Mouse (Mus musculus): ENCODE measurements at regions not wholly inside any gene's neighbourhood (a gene's known extent, or its start where the extent isn't known, plus 50 kb on each side); places are given as distances from the start of the nearest gene placed in this dataset.

GRCm38 (mm10) chr13:56350705-56351400 lies 54.5 kb upstream of the Cxcl14 start:
- DNase-seq (ENCODE audit: extremely low read depth, insufficient read length, low spot score) = peak; percentile 52

- DNase-seq (ENCODE audit: extremely low read depth, insufficient read length, low spot score) = no peak
Measured at GRCm38 (mm10) chr13:56351401-56351735, 55.0 kb upstream of the Cxcl14 start.

GRCm38 (mm10) chr13:56352436-56352835 lies 56.1 kb upstream of the Cxcl14 start:
- peak; percentile 14 for DNase-seq (ENCODE audit: extremely low read depth, insufficient read length, low spot score)

DNA sequence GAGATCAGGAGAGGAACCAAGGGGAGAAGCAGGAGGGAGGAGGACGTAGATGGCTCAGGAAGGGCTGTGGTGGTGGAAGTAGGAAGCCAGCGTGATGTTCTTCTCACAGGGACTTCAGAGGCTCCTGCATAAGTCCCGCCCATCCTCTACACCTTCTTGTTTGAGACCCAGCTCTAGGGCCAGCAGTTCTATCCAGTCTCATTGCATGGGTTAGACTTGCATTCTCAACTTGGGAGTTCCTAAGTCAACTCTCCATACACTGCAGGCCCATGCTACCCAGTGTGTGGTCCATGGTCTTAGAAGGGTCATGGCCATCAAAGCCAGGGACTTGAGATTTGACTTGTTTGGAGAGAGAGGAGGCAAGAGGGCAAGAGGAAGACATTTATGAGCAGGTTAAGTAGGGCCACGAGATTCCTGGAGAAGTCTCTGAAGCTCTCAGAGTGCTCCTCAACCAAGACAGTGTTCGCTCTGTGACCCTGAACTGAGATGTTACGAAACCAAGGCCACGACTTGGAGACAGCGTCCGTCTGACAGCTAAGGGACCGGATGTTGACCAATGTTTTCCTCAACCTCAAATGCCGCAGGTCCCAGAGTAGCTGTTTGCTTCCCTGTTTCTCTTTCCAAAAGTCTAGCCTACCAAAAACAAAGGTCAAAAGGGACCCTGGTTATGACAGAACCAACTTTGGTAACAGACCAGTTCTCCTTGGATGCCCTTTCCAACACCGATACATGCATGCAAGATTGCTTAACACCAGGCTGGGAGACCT lies 56.7 kb upstream of the Cxcl14 start:
- DNase-seq (ENCODE audit: extremely low read depth, insufficient read length, low spot score) = no peak

- DNase-seq (ENCODE audit: extremely low read depth, insufficient read length, low spot score) = no peak
Measured at GRCm38 (mm10) chr13:56353921-56354320, 57.6 kb upstream of the Cxcl14 start.

- DNase-seq (ENCODE audit: extremely low read depth, insufficient read length, low spot score) = no peak
Measured at GRCm38 (mm10) chr13:56354630-56355029, 58.3 kb upstream of the Cxcl14 start.

DNA sequence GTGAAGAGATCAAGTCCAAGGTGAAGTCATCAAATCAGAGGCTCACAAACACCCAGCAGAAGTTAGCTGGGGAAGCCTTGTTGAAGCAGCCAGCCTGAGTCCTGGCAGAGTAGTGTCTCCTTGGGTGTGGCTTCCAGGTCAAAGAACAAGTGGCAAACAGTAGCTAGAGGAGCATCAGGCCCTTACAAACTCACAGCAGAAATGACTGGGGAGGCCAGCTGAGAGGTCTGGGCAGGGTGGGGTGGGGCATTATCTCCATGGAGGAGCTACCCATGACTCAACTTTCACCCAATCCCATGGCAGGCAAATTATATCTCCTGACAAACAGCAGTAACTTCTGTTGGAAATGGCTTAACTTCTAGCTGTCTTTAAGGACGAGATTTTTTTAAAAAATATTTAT lies 60.6 kb upstream of the Cxcl14 start:
- DNase-seq (ENCODE audit: extremely low read depth, insufficient read length, low spot score) = no peak

DNA sequence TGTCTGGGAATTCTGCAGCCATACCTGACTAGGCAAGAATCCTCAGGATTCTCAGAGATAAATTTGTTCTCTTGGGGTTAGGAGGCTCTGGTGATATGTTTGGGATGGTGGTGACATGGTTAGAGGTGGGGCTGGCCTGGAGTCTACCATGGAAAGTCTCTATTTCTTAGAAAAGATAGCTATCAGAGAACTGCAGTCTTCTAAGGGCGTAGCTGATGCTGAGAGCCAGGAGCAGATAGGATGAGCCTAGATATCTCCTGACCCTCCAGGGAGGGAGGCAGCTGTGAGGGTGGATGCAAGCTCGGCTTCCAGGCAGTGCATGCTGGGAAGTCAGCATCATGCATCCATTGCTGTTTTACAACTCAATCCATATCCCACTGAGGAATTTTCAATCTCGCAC lies 61.6 kb upstream of the Cxcl14 start:
- no peak for DNase-seq (ENCODE audit: extremely low read depth, insufficient read length, low spot score)

DNA sequence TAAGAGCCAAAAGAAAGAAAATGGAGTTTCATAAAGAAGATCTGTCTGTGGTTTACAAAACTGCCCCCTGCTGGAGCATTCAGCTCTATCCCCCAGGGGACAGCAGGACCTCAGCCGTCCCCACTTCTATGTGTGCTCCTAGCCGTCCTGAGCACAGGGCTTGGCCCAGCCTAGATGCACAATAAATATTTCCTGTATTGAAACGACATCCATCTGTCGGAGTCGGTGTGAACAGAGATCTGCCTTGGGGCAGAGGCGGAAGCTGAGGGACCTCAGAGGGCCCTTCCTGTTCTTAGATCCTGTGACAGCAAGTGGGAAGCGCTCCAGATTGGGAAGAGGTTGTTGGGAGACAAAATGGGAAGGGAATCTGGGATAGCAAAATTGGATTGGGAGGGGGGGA lies 62.5 kb upstream of the Cxcl14 start:
- DNase-seq (ENCODE audit: extremely low read depth, insufficient read length, low spot score) = no peak

DNA sequence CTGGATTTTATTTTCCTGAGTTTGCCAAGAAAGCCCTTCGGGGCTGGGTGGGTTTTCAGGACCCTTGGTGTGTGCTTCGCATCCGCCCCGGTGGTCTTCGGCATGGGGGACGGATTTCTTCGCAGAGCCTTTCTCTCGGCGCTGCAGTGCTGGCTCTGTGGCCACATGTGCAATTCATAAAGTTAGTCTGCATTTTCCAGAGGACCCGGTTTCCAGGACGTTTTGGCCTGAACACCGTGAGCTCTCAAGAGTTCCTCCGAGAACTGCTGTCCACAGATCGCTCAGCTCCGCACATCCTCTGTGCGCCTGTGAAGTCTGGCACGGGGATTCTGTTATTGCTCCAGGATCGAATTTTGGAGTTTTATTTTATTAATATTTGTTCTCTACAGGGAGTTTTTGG lies 63.2 kb upstream of the Cxcl14 start:
- DNase-seq (ENCODE audit: extremely low read depth, insufficient read length, low spot score) = no peak

DNA sequence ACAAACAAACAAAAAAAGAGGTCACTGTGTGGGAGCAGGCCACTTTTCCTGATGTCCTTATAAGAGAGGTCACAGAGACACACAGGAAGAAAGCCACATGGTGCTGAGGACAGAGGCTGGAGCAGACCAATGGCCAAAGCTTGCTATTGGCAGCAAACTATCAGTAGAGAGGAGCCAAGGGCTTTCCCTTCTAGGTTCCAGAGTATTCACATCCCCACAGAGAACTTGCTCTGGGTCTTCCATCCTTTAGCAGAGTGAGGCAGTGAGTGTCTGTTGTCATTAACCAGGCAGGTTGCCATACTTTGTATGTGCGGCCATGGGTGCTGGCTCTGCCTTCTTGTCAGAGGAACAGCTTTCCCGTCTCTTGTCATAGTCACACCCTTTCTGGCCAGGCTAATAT lies 64.5 kb upstream of the Cxcl14 start:
- no peak for DNase-seq (ENCODE audit: extremely low read depth, insufficient read length, low spot score)

DNA sequence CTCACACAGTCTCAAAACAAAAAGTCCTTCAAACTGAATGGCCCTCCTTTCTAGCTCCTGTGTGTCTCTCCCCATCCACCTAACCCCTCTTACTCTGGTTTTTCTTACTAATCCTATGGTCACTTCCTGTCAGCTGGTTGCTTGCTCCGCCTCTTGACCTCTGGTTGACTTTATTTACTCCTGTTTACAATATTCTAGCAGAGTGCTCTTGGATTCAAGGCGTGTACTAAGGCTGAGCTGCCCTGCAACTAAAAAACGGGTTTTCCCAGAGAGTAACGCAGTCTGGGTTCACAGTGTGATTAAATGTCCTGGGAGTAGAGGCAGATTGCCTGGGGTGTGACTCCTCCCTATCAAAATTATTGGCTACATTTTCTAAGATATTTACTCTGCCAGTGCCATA lies 64.2 kb upstream of the Gm3045 start:
- DNase-seq (ENCODE audit: extremely low read depth, insufficient read length, low spot score) = no peak

DNA sequence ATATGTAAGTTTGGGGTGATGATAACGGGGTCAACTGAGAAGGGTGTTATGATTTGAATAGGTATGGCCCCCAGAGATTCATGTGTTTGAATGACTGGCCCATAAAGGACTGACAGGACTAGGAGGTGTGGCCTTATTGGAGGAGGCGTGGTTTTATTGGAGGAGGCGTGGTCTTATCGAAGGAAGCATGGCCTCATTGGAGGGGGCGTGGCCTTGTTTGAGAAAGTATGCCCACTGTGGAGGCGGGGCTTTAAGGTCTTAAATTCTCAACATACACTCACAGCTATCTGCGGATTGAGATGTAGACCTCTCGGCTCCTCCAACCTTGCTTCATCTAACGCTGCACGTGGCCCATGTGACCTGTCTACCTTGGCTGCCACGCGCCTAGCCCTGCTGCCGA lies 63.7 kb upstream of the Gm3045 start:
- no peak for DNase-seq (ENCODE audit: extremely low read depth, insufficient read length, low spot score)

DNA sequence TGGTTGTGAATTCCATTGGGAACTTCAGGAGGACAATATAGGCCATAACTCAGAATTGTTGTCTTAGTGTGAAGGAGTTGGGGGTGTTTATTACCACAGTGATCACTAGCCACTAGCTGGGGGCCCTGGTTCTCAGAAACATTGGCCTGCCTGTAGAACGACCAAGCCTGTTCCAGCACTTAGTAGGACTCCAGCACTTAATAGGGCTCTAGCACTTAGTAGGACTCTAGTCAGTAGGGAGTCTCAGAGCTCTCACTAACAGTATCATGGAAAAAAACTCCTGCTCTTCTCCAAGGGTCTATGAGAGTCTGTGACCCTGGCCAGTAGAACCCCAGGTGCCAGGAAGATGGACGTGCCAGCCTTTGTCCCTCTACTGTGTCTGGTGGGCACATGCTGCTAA lies 56.8 kb upstream of the Gm3045 start:
- DNase-seq (ENCODE audit: extremely low read depth, insufficient read length, low spot score) = no peak

GRCm38 (mm10) chr13:56371374-56371773 lies 55.0 kb upstream of the Gm3045 start:
- no peak for DNase-seq (ENCODE audit: extremely low read depth, insufficient read length, low spot score)

- DNase-seq (ENCODE audit: extremely low read depth, insufficient read length, low spot score) = no peak
Measured at GRCm38 (mm10) chr13:56372003-56372725, 54.2 kb upstream of the Gm3045 start.

DNA sequence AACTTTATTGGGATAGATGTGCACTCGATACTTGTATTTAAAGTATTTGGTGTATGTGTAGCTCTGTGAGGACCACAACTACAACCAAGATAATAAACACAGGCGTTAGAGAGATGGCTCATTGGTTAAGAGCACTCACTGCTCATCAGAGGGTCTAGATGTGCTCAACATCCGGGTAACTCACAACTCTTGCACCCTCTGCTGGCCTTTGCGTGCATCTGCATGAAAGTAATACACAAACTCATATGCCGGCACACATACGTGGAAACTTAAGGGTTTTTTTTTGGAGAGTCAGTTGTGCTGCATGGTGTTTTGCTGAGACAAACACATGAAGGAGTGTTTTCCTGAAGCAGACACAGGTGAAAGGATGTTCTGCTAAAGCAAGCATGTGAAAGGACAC lies 53.7 kb upstream of the Gm3045 start:
- no peak for DNase-seq (ENCODE audit: extremely low read depth, insufficient read length, low spot score)
